Comparison of ENCODE assay signal across 20 mouse cellular contexts in the genomic region with DNA sequence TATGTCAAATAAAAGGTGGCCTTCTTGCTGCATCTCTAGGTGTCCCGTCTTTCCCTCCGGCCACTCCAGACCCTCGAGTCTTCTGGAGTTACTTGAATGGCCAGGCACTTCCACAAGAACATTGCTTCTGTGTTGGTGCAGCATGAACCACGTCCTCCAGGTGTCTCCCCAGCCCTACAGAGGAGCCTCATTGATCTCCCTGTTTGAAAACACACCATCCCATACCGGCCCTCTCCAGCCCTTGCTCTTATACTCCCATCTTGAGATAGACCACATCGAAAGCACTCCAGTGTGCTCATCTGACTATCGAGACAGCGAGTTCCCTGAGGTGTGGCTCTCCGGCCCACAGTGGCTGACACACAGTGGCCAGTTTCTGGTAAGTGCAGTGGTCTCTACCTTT. TPM values are rescaled to one million over a fixed set of nuclear protein-coding genes. Genes with fewer than 3 reads are reported as not detected.
DNase-seq lines count a peak whose midpoint lies in the region; ATAC-seq and TF ChIP-seq lines count a peak whose summit lies in the region.
"Had no signal": no experiment of that assay in that cellular context is flagged by ENCODE, and none has a peak within 500 bp of the region (broad histone marks: within the 10 kb centered on the region; RNA-seq: fewer than 3 reads in every experiment).

No protein-coding gene starts in this region.

- H3K36me3 ChIP-seq in hindbrain, postnatal 0 days (ENCODE audit: insufficient read depth, low read length) = no peaks in the 10 kb centered on the region
- no peaks in the 10 kb centered on the region for H3K36me3 ChIP-seq in hindbrain, embryonic 14.5 days (replicated peaks; ENCODE audit: control insufficient read depth, insufficient read depth)
- no peaks in the 10 kb centered on the region for H3K36me3 ChIP-seq in lung, embryonic 14.5 days (ENCODE audit: insufficient read depth)
- H3K36me3 ChIP-seq: forebrain, embryonic 10.5 days; neural tube, embryonic 15.5 days had no signal

- H3K9ac ChIP-seq in hindbrain, postnatal 0 days (replicated peaks; ENCODE audit: low read length) = no peak overlapping the region
- H3K9ac ChIP-seq in hindbrain, embryonic 14.5 days = no peak overlapping the region
- H3K9ac ChIP-seq in lung, embryonic 14.5 days = no peak overlapping the region
- H3K9ac ChIP-seq: neural tube, embryonic 15.5 days had no signal

- peaks cover 6% of the 10 kb centered on the region; the same call in 1 of the 2 replicates for H3K27me3 ChIP-seq in hindbrain, postnatal 0 days (ENCODE audit: insufficient read depth, low read length)
- H3K27me3 ChIP-seq in hindbrain, embryonic 14.5 days (ENCODE audit: control insufficient read depth, insufficient read depth, low read length) = peaks cover 32% of the 10 kb centered on the region
- peaks cover 6% of the 10 kb centered on the region; the same call in 1 of the 2 replicates for H3K27me3 ChIP-seq in lung, embryonic 14.5 days (ENCODE audit: insufficient read depth, low read length)

- H3K4me2 ChIP-seq in hindbrain, postnatal 0 days (ENCODE audit: low read depth, low read length) = no peak overlapping the region
- H3K4me2 ChIP-seq in hindbrain, embryonic 14.5 days (replicated peaks) = no peak overlapping the region
- no peak overlapping the region for H3K4me2 ChIP-seq in lung, embryonic 14.5 days
- H3K4me2 ChIP-seq: neural tube, embryonic 15.5 days had no signal

- H3K27ac ChIP-seq in hindbrain, postnatal 0 days = no peak overlapping the region
- H3K27ac ChIP-seq in hindbrain, embryonic 14.5 days = no peak overlapping the region
- H3K27ac ChIP-seq in lung, embryonic 14.5 days (ENCODE audit: low read depth) = no peak overlapping the region
- H3K27ac ChIP-seq: forebrain, embryonic 10.5 days; neural tube, embryonic 15.5 days had no signal

- no peak overlapping the region for H3K4me3 ChIP-seq in hindbrain, postnatal 0 days (ENCODE audit: low read length)
- no peak overlapping the region for H3K4me3 ChIP-seq in hindbrain, embryonic 14.5 days (replicated peaks; ENCODE audit: low read length)
- H3K4me3 ChIP-seq in lung, embryonic 14.5 days (ENCODE audit: low read depth, low read length) = no peak overlapping the region
- H3K4me3 ChIP-seq: forebrain, embryonic 10.5 days; neural tube, embryonic 15.5 days had no signal

- TF ChIP-seq CTCF in hindbrain, postnatal 0 days (IDR thresholded peaks at IDR 0.05; ENCODE audit: low read depth) = peak; percentile 65
- peak; percentile 45 for TF ChIP-seq CTCF in lung, embryonic 14.5 days (IDR thresholded peaks at IDR 0.05; ENCODE audit: low read depth)

- peak; percentile 28 for DNase-seq in hindbrain, postnatal 0 days (ENCODE audit: low spot score)
- DNase-seq in hindbrain, embryonic 14.5 days (ENCODE audit: low spot score) = no peak
- no peak for DNase-seq in lung, embryonic 14.5 days
- DNase-seq in lung, postnatal 4 days = no peak
- peak; percentile 36 for DNase-seq in ES-CJ7 (ENCODE audit: low read depth, low spot score)
- DNase-seq in induced T-regulatory cell, adult 2 months (ENCODE audit: low read depth) = peak; percentile 36
- DNase-seq in cerebellum, postnatal 36 days = no peak
- DNase-seq: cerebellum, adult 11 months; gastrocnemius, postnatal 36 days; kidney, adult 8-10 months; midbrain, embryonic 14.5 days; right cerebral cortex, postnatal 25 days; thymus, adult 18-20 months had no signal

- 75% methylated on average over 9 of the region's 9 CpGs for WGBS in hindbrain, postnatal 0 days
- 76% methylated on average over 9 of the region's 9 CpGs for WGBS in hindbrain, embryonic 14.5 days
- WGBS in lung, embryonic 14.5 days = 62% methylated on average over 9 of the region's 9 CpGs

- no peaks in the 10 kb centered on the region for H3K9me3 ChIP-seq in hindbrain, postnatal 0 days (ENCODE audit: low read length)
- no peaks in the 10 kb centered on the region for H3K9me3 ChIP-seq in hindbrain, embryonic 14.5 days (ENCODE audit: control insufficient read depth, low read length)
- H3K9me3 ChIP-seq in lung, embryonic 14.5 days (ENCODE audit: low read depth, low read length) = no peaks in the 10 kb centered on the region
- H3K9me3 ChIP-seq: forebrain, embryonic 10.5 days; neural tube, embryonic 15.5 days had no signal

- no peaks in the 10 kb centered on the region for H3K4me1 ChIP-seq in hindbrain, postnatal 0 days (ENCODE audit: insufficient read depth, low read length)
- H3K4me1 ChIP-seq in hindbrain, embryonic 14.5 days (replicated peaks; ENCODE audit: control insufficient read depth, insufficient read depth, low read length) = no peaks in the 10 kb centered on the region
- peaks cover 17% of the 10 kb centered on the region; the same call in 1 of the 2 replicates for H3K4me1 ChIP-seq in lung, embryonic 14.5 days (ENCODE audit: insufficient read depth)

- no peak for ATAC-seq in hindbrain, postnatal 0 days
- no peak for ATAC-seq in hindbrain, embryonic 14.5 days (ENCODE audit: low FRiP score)
- ATAC-seq in lung, embryonic 14.5 days (ENCODE audit: insufficient read depth) = no peak
- no peak; the same call in 1 of the 2 replicates for ATAC-seq in monocyte, adult 5-6 weeks (replicated peaks; ENCODE audit: insufficient number of reproducible peaks, low FRiP score, low TSS enrichment, poor library complexity, severe bottlenecking)

RNA-seq across cellular contexts. Expression of a gene that starts 2.6 kb away (rescaled TPM):
- 1.0 and 4.7 TPM in 2 replicates for total RNA-seq in hindbrain, postnatal 0 days (2014; rRNA removed)
- polyA plus RNA-seq in hindbrain, postnatal 0 days (2015; fragmentation: Nextera tagmentation; extraction: Ambion mirVana) = 4.0 and 4.1 TPM in 2 replicates
- polyA plus RNA-seq in hindbrain, embryonic 14.5 days (2014; fragmentation: Nextera tagmentation; extraction: Ambion mirVana) = 1.5 and 2.2 TPM in 2 replicates
- 14.2 and 15.0 TPM in 2 replicates for polyA plus RNA-seq in lung, embryonic 14.5 days (2014; fragmentation: Nextera tagmentation; extraction: Ambion mirVana)
- total RNA-seq in monocyte, adult 5-6 weeks (2017) = 1.6 to 2.5 TPM (median 2.3 TPM) in 3 replicates
- total RNA-seq: gastrocnemius, postnatal 36 days had no signal

RNA-seq across cellular contexts. Expression of a gene that starts 32.2 kb away (rescaled TPM):
- total RNA-seq in hindbrain, postnatal 0 days (2014; rRNA removed) = 1.2 and 2.7 TPM in 2 replicates
- polyA plus RNA-seq in hindbrain, postnatal 0 days (2015; fragmentation: Nextera tagmentation; extraction: Ambion mirVana) = 3.2 and 4.4 TPM in 2 replicates
- polyA plus RNA-seq in hindbrain, embryonic 14.5 days (2014; fragmentation: Nextera tagmentation; extraction: Ambion mirVana) = 3.6 and 5.0 TPM in 2 replicates
- polyA plus RNA-seq in lung, embryonic 14.5 days (2014; fragmentation: Nextera tagmentation; extraction: Ambion mirVana) = 30.1 and 30.5 TPM in 2 replicates
- total RNA-seq in monocyte, adult 5-6 weeks (2017) = 1.2 to 3.1 TPM (median 2.9 TPM) in 3 replicates

RNA-seq across cellular contexts. Expression of a gene that starts 32.3 kb away (rescaled TPM):
- 9.1 and 14.8 TPM in 2 replicates for total RNA-seq in hindbrain, postnatal 0 days (2014; rRNA removed)
- 15.6 and 18.0 TPM in 2 replicates for polyA plus RNA-seq in hindbrain, postnatal 0 days (2015; fragmentation: Nextera tagmentation; extraction: Ambion mirVana)
- 13.1 and 14.9 TPM in 2 replicates for polyA plus RNA-seq in hindbrain, embryonic 14.5 days (2014; fragmentation: Nextera tagmentation; extraction: Ambion mirVana)
- 12.7 and 15.2 TPM in 2 replicates for polyA plus RNA-seq in lung, embryonic 14.5 days (2014; fragmentation: Nextera tagmentation; extraction: Ambion mirVana)
- 10.0 to 21.2 TPM (median 15.4 TPM) in 3 replicates for total RNA-seq in monocyte, adult 5-6 weeks (2017)

RNA-seq across cellular contexts. Expression of a gene that starts 58.6 kb away (rescaled TPM):
- not detected in 2 replicates for total RNA-seq in hindbrain, postnatal 0 days (2014; rRNA removed)
- polyA plus RNA-seq in hindbrain, postnatal 0 days (2015; fragmentation: Nextera tagmentation; extraction: Ambion mirVana) = not detected in 2 replicates
- not detected in 2 replicates for polyA plus RNA-seq in hindbrain, embryonic 14.5 days (2014; fragmentation: Nextera tagmentation; extraction: Ambion mirVana)
- not detected in 2 replicates for polyA plus RNA-seq in lung, embryonic 14.5 days (2014; fragmentation: Nextera tagmentation; extraction: Ambion mirVana)
- total RNA-seq in monocyte, adult 5-6 weeks (2017) = not detected in 3 replicates
- total RNA-seq: adrenal gland, adult 18-20 months; gastrocnemius, postnatal 36 days; heart, postnatal 25 days; left cerebral cortex, adult 18-20 months had no signal
- polyA plus RNA-seq: forebrain, embryonic 10.5 days; liver, embryonic 16.5 days; midbrain, embryonic 14.5 days; neural tube, embryonic 15.5 days had no signal

Comparison
In these comparisons a context has a peak if more than half of its experiments do, and no peak if none do; other contexts are left out.
1. DNase-seq: peak in hindbrain, postnatal 0 days (single experiment), ES-CJ7 (single experiment) and induced T-regulatory cell, adult 2 months (single experiment); none in hindbrain, embryonic 14.5 days (single experiment), lung, embryonic 14.5 days (single experiment), lung, postnatal 4 days (0 of 2) and cerebellum, postnatal 36 days (0 of 2).